Mouse (Mus musculus): ENCODE measurements around the gene Krt24. TPM values are rescaled to one million over a fixed set of nuclear protein-coding genes. Genes with fewer than 3 reads are reported as not detected.
A peak's percentile ranks its signal among the peaks of the same experiment; 100 is the strongest.

Gene Krt24
- polyA plus RNA-seq, 1 experiment from 2014 or later: 0.13 TPM

DNA sequence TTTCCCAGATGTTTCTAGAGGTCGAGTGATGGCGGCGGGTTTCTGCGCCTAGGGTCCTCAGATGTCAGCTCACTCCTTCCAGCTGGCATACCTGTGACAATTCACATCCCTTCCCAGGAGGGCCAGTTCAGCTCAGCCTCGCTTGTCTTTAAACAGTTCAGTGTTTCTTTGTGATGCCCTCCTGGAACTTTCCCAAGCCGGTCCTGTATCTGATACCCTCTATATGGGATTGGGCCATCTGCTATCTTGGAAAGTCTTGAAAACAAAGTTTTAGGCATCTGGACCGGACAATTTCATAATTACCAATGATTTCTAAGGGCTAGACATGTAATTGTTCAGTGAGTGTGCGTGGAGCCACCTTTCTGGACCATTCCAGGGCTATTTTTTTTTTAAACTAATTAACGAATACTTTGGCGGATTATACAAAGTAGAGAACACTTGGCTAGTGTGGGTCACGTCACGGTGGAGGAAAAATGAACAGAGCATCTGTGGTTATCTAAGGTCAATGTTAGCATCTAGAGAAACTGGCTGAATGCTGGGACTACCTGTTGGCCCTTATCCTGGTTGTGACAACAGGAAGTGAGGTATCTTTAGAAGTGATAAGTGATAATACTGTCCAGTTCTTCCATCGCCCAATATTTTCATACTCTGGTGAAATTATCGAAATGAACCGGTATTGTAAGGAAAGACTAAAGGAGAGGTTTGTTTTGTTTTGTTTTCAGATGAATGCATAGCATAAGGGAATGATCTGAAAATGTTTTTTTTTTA lies 53.8 kb downstream of the Krt24 start:
- Histone ChIP-seq H3K4me1 (ENCODE audit: control insufficient read depth, insufficient read depth, low read length) (peaks cover 11% of the 10 kb centered on the region), H3K9ac (replicated peaks; ENCODE audit: low read depth, low read length) (peak overlapping the region; percentile 99), H3K9me3 (ENCODE audit: control insufficient read depth, low read depth, low read length) (no peaks in the 10 kb centered on the region), H3K27me3 (ENCODE audit: control insufficient read depth, insufficient read depth, low read length) (no peaks in the 10 kb centered on the region), H3K27ac (ENCODE audit: low read length) (peak overlapping the region; percentile 99), H3K36me3 (ENCODE audit: control insufficient read depth, insufficient read depth, low read length) (peaks cover 17% of the 10 kb centered on the region), H3K4me3 (ENCODE audit: low read depth, low read length) (peak overlapping the region; percentile 89), H3K4me2 (replicated peaks; ENCODE audit: low read depth, low read length) (peak overlapping the region; percentile 65)
- 20% methylated on average over 15 of the region's 15 CpGs for WGBS
- ATAC-seq (ENCODE audit: insufficient number of reproducible peaks, insufficient read depth, low FRiP score, low read depth): no peak

DNA sequence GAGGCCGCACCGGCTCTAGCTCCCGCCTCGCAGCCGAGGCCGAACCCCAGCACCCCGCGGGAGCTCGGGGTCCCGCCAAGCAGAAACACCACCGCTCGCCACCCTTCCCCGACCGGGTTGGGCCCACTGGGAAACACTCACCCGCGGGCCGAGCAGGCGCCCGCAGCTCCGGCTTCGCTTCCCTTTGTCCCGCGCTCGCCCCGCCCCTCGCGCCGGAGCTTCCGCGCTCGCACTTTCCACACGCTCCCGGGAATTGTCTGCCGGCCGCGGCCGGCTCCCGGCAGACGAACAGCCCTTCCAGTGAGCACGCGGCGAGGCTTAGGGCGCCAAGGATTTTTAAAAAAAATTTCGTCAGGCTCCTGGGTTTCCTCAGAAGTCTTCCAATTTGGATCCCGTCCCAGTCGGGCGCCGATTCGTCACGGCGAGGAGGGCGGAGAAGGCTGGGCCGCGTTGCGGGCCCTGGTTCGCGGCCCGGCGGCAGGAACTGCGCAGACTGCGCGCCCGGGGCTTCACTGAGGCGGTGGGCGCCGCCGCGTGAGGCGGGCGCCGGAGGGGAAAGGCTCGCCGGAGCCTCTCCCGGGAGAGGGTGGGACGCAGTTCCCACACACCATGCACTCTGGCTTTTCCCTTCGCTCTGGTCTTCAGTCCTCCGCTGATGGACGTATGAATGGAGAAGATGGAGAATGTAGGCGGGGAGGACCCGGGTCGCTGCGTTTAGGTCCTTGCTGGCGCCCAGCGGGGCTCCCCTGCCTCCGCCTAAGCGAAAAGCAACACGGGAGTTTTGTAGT lies 54.6 kb downstream of the Krt24 start, which contains the start of gene Smarce1:
TSS of gene Smarce1 (minus strand) at position 757 of the 788 bp plus-strand sequence.
- WGBS: under 1% methylated on average over 82 of the region's 87 CpGs
- peaks cover 11% of the 10 kb centered on the region for H3K4me1 ChIP-seq (ENCODE audit: control insufficient read depth, insufficient read depth, low read length)

More for the DNA sequence above, 54.6 kb downstream of the Krt24 start, which contains the start of gene Smarce1:
- no peaks in the 10 kb centered on the region for H3K9me3 ChIP-seq (ENCODE audit: control insufficient read depth, low read depth, low read length)
- H3K27ac ChIP-seq (ENCODE audit: low read length): peak within 1 kb of the TSS; percentile 99
- ATAC-seq (ENCODE audit: insufficient number of reproducible peaks, insufficient read depth, low FRiP score, low read depth): peak; percentile 84; the same call in 1 of the 2 replicates
- H3K36me3 ChIP-seq (ENCODE audit: control insufficient read depth, insufficient read depth, low read length): peaks cover 24% of the 10 kb centered on the region
- no peaks in the 10 kb centered on the region for H3K27me3 ChIP-seq (ENCODE audit: control insufficient read depth, insufficient read depth, low read length)
- peak within 1 kb of the TSS; percentile 89 for H3K4me3 ChIP-seq (ENCODE audit: low read depth, low read length)
- H3K4me2 ChIP-seq (replicated peaks; ENCODE audit: low read depth, low read length): peak within 1 kb of the TSS; percentile 65
- H3K9ac ChIP-seq (replicated peaks; ENCODE audit: low read depth, low read length): peak within 1 kb of the TSS; percentile 99

Other genes starting within 250 kb of the Krt24 start
- 494 and 532 TPM in 2 replicates for gene Igfbp4, start 244.0 kb downstream of the Krt24 start, polyA plus RNA-seq (2014; fragmentation: Nextera tagmentation; extraction: Ambion mirVana)
- 2.4 and 2.5 TPM in 2 replicates for gene Tns4, start 196.0 kb downstream of the Krt24 start, polyA plus RNA-seq (2014; fragmentation: Nextera tagmentation; extraction: Ambion mirVana)
- gene Ccr7, start 130.2 kb downstream of the Krt24 start, polyA plus RNA-seq (2014; fragmentation: Nextera tagmentation; extraction: Ambion mirVana): 0.46 and 0.52 TPM in 2 replicates
- gene Smarce1, start 54.2 kb downstream of the Krt24 start, polyA plus RNA-seq (2014; fragmentation: Nextera tagmentation; extraction: Ambion mirVana): 156 and 164 TPM in 2 replicates
- 0.18 and 0.68 TPM in 2 replicates for gene Krt222, start 41.2 kb downstream of the Krt24 start, polyA plus RNA-seq (2014; fragmentation: Nextera tagmentation; extraction: Ambion mirVana)
- gene Krt25, start 37.7 kb upstream of the Krt24 start, polyA plus RNA-seq (2014; fragmentation: Nextera tagmentation; extraction: Ambion mirVana): not detected in 2 replicates
- gene Krt26, start 52.7 kb upstream of the Krt24 start, polyA plus RNA-seq (2014; fragmentation: Nextera tagmentation; extraction: Ambion mirVana): not detected in 2 replicates
- gene Krt27, start 65.8 kb upstream of the Krt24 start, polyA plus RNA-seq (2014; fragmentation: Nextera tagmentation; extraction: Ambion mirVana): not detected in 2 replicates
- 0.21 TPM in 1 of 2 replicates, not detected in the other for gene Krt28, start 89.6 kb upstream of the Krt24 start, polyA plus RNA-seq (2014; fragmentation: Nextera tagmentation; extraction: Ambion mirVana)
- gene Krt10, start 104.1 kb upstream of the Krt24 start, polyA plus RNA-seq (2014; fragmentation: Nextera tagmentation; extraction: Ambion mirVana): 31.7 and 37.0 TPM in 2 replicates
- not detected in 2 replicates for gene Krt12, start 137.0 kb upstream of the Krt24 start, polyA plus RNA-seq (2014; fragmentation: Nextera tagmentation; extraction: Ambion mirVana)
- 3.0 and 3.9 TPM in 2 replicates for gene Krt20, start 152.9 kb upstream of the Krt24 start, polyA plus RNA-seq (2014; fragmentation: Nextera tagmentation; extraction: Ambion mirVana)
- 18.3 and 21.4 TPM in 2 replicates for gene Krt23, start 207.9 kb upstream of the Krt24 start, polyA plus RNA-seq (2014; fragmentation: Nextera tagmentation; extraction: Ambion mirVana)
- gene Krt39, start 236.1 kb upstream of the Krt24 start, polyA plus RNA-seq (2014; fragmentation: Nextera tagmentation; extraction: Ambion mirVana): not detected in 2 replicates